Mouse (Mus musculus) G1E (cell line): Measurements from ENCODE around the gene Ppwd1.
"Not testable (repeated sequence)": the region's sequence is repeated elsewhere in the genome, so short reads cannot be mapped to it uniquely, and the experiment has no call there.

Experiments used
- CTCF ChIP-seq: IDR thresholded peaks from 2 replicates; pipeline ENCODE4 v1.5.1; 2012; ENCODE audit warnings: low read depth, low read length, inconsistent platforms, mixed read lengths
- GATA1 ChIP-seq: IDR thresholded peaks from 2 replicates; pipeline ENCODE4 v1.6.1; 2012; ENCODE audit warnings: borderline replicate concordance, low read length, inconsistent platforms, mixed read lengths
- GATA2 ChIP-seq: IDR thresholded peaks from 2 replicates; pipeline ENCODE4 v1.6.1; 2012; ENCODE audit warnings: low read depth, low read length, inconsistent platforms, borderline replicate concordance
- POLR2AphosphoS5 ChIP-seq: IDR thresholded peaks from 2 replicates; pipeline ENCODE4 v1.6.1; 2012; ENCODE audit warnings: low read depth, low read length, inconsistent platforms; ENCODE audit not compliant: insufficient replicate concordance
- TAL1 ChIP-seq: conservative IDR thresholded peaks from 2 replicates; pipeline ENCODE4 v1.6.1; 2012; ENCODE audit warnings: low read depth, low read length, inconsistent platforms, mixed read lengths

- TF ChIP-seq CTCF, GATA2, TAL1, GATA1, POLR2AphosphoS5: not testable (repeated sequence)
Observed at GRCm38 (mm10) chr13:104195891-104196290, 32.8 kb downstream of the Ppwd1 start.
